Mouse (Mus musculus): ENCODE measurements at regions not wholly inside any gene's neighbourhood (a gene's known extent, or its start where the extent isn't known, plus 50 kb on each side); places are given as distances from the start of the nearest gene placed in this dataset.

- DNase-seq: peak in 1 of 2 experiments; percentile 8
Measured at GRCm38 (mm10) chr16:51315608-51316007, 715.4 kb upstream of the Cblb start.

- DNase-seq: no peak
Measured at GRCm38 (mm10) chr16:51332262-51332661, 698.8 kb upstream of the Cblb start.

GRCm38 (mm10) chr16:51334972-51335371, 696.1 kb upstream of the Cblb start:
- no peak for DNase-seq

- no peak for DNase-seq
Measured at GRCm38 (mm10) chr16:51347120-51347519, 683.9 kb upstream of the Cblb start.

- DNase-seq: peak in 1 of 2 experiments; percentile 2
Measured at GRCm38 (mm10) chr16:51352151-51352550, 678.9 kb upstream of the Cblb start.

GRCm38 (mm10) chr16:51353791-51354190, 677.2 kb upstream of the Cblb start:
- no peak for DNase-seq

- no peak for DNase-seq
Measured at GRCm38 (mm10) chr16:51370070-51370469, 661.0 kb upstream of the Cblb start.

GRCm38 (mm10) chr16:51386456-51386855, 644.6 kb upstream of the Cblb start:
- DNase-seq: no peak

GRCm38 (mm10) chr16:51387498-51387897, 643.5 kb upstream of the Cblb start:
- no peak for DNase-seq

GRCm38 (mm10) chr16:51393871-51394270, 637.2 kb upstream of the Cblb start:
- DNase-seq: no peak

Measured in kidney, postnatal 4 days (tissue).